Mouse (Mus musculus): ENCODE data around the gene Tbc1d1.

DNA sequence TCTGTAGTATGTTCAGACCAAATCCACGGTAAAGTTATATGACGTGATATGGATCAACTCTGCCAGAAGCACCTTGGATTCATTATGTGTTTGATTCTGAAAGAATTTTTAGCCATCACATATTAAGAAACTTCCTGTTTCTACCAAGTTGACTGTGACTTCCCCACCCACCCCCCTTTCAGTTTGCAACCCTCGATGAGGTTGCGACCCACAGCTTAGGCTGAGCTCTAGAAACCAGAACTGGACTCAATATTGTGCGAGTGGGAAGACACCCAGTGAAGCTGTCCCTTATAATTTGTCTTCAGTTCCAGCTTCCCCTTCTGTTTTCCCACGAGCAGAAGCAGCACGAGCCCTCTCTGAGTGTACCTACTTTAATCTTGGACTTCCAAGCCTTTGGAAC is 55.2 kb downstream of the Tbc1d1 start:
- no peak for TF ChIP-seq HCFC1 (IDR thresholded peaks at IDR 0.05; ENCODE audit: borderline replicate concordance, insufficient read depth, low read length)
- TF ChIP-seq MAFK (IDR thresholded peaks at IDR 0.05; ENCODE audit: insufficient read depth, low read depth, low read length), result no peak
- TF ChIP-seq CHD2 (IDR thresholded peaks at IDR 0.05; ENCODE audit: low read depth, low read length), result no peak
- TF ChIP-seq ZNF384 (IDR thresholded peaks at IDR 0.05; ENCODE audit: low read depth, low read length), result no peak
- no peak for TF ChIP-seq ZC3H11A (IDR thresholded peaks at IDR 0.05; ENCODE audit: borderline replicate concordance, low read depth, low read length)

All from ES-E14 (cell line).